Mouse (Mus musculus) stomach, embryonic 15.5 days (tissue): Measurements from ENCODE around the gene Cygb. TPM values are rescaled to one million over a fixed set of nuclear protein-coding genes. Genes with fewer than 3 reads are reported as not detected.

Experiments
- ATAC-seq: fragments of 200-750 bp; cut with Nextera tagmentation; 2 replicates; pipeline ENCODE4 v1.8.0; 2017; ENCODE audit warnings: low read depth, moderate number of reproducible peaks, moderate TSS enrichment; ENCODE audit not compliant: insufficient read depth, low FRiP score
- H3K27ac ChIP-seq: fragments of 300-500 bp; sonication (generic); 2 replicates; pipeline ENCODE4 v1.5.1; 2015; ENCODE audit warnings: mild to moderate bottlenecking, inconsistent platforms
- H3K27me3 ChIP-seq: fragments of 300-500 bp; sonication (generic); replicated peaks from 2 replicates; pipeline ENCODE4 v1.6.1; 2015; ENCODE audit warnings: inconsistent platforms
- H3K36me3 ChIP-seq: fragments of 300-500 bp; sonication (generic); 2 replicates; pipeline ENCODE4 v1.6.1; 2015; ENCODE audit warnings: inconsistent platforms
- H3K4me1 ChIP-seq: fragments of 300-500 bp; sonication (generic); 2 replicates; pipeline ENCODE4 v1.6.1; 2015; ENCODE audit warnings: inconsistent platforms
- H3K4me2 ChIP-seq: fragments of 300-500 bp; sonication (generic); 2 replicates; pipeline ENCODE4 v1.6.1; 2015; ENCODE audit warnings: mild to moderate bottlenecking, inconsistent platforms
- H3K4me3 ChIP-seq: fragments of 300-500 bp; sonication (generic); replicated peaks from 2 replicates; pipeline ENCODE4 v1.5.1; 2015; ENCODE audit warnings: inconsistent platforms
- H3K9ac ChIP-seq: fragments of 300-500 bp; sonication (generic); 2 replicates; pipeline ENCODE4 v1.6.1; 2015; ENCODE audit warnings: inconsistent platforms
- H3K9me3 ChIP-seq: fragments of 300-500 bp; sonication (generic); 2 replicates; pipeline ENCODE4 v1.6.1; 2016; ENCODE audit warnings: inconsistent platforms
- WGBS: fragments of 180-500 bp; shearing (Covaris S2); methylation state at CpG from one replicate; pipeline ENCODE4 v1.1.7; 2015; 5-methylcytosine and 5-hydroxymethylcytosine counted together
- polyA plus RNA-seq: library from polyadenylated mRNA; unstranded; fragments of >200 nt; fragmentation: Nextera tagmentation; extraction: Ambion mirVana; gene quantifications from 2 replicates; pipeline ENCODE4 v1.2.1, GENCODE M21; 2015

Gene Cygb
- polyA plus RNA-seq, 1 experiment from 2014 or later: 16.7 TPM

- no peak overlapping the region for H3K4me2 ChIP-seq
- H3K9ac ChIP-seq: no peak overlapping the region
- no peaks in the 10 kb centered on the region for H3K36me3 ChIP-seq
- WGBS: 44% methylated on average over 8 of the region's 8 CpGs
- no peak for ATAC-seq
- 0 out of 2 replicates have a peak, but pooled peaks cover 9% of the 10 kb centered on the region for H3K27me3 ChIP-seq
- H3K27ac ChIP-seq: no peak overlapping the region
- H3K4me3 ChIP-seq: no peak overlapping the region
- H3K9me3 ChIP-seq: no peaks in the 10 kb centered on the region
- H3K4me1 ChIP-seq: peaks cover 37% of the 10 kb centered on the region
Observed at GRCm38 (mm10) chr11:116661948-116662377, 7.8 kb upstream of the Cygb start.

- H3K9ac ChIP-seq: no peak overlapping the region
- no peaks in the 10 kb centered on the region for H3K36me3 ChIP-seq
- no peaks in the 10 kb centered on the region for H3K9me3 ChIP-seq
- H3K4me3 ChIP-seq: no peak overlapping the region
- no peak overlapping the region for H3K27ac ChIP-seq
- H3K4me2 ChIP-seq: no peak overlapping the region
- H3K27me3 ChIP-seq: 0 out of 2 replicates have a peak, but pooled peaks cover 9% of the 10 kb centered on the region
- ATAC-seq: no peak
- peaks cover 37% of the 10 kb centered on the region for H3K4me1 ChIP-seq
- 42% methylated on average over 13 of the region's 13 CpGs for WGBS
Observed at GRCm38 (mm10) chr11:116661291-116661947, 7.3 kb upstream of the Cygb start.

DNA sequence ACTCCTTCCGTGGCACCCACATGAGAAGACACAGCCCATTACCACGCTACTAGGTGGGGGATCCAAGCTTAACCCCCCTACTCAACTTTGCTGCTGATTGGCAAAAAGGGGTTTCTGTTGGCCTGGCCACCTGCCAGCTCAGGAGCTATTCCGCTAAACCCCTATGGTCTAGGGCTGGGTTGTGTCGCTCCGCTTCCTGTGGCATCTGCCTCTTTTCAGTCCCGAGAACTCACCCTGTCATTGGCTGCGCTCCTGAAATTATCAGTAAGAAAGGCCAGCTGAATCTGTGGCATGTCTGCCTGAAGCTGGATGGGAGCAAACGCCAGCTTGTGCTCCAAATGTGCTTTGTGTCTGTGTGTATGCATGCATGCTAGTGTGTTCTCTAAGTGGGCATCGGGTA, 6.1 kb upstream of the Cygb start:
- no peak overlapping the region for H3K27ac ChIP-seq
- H3K27me3 ChIP-seq: 0 out of 2 replicates have a peak, but pooled peaks cover 9% of the 10 kb centered on the region
- WGBS: 56% methylated on average over 9 of the region's 9 CpGs
- no peak overlapping the region for H3K9ac ChIP-seq
- H3K4me3 ChIP-seq: no peak overlapping the region
- H3K9me3 ChIP-seq: no peaks in the 10 kb centered on the region
- peaks cover 37% of the 10 kb centered on the region for H3K4me1 ChIP-seq
- no peaks in the 10 kb centered on the region for H3K36me3 ChIP-seq
- no peak overlapping the region for H3K4me2 ChIP-seq
- ATAC-seq: no peak

DNA sequence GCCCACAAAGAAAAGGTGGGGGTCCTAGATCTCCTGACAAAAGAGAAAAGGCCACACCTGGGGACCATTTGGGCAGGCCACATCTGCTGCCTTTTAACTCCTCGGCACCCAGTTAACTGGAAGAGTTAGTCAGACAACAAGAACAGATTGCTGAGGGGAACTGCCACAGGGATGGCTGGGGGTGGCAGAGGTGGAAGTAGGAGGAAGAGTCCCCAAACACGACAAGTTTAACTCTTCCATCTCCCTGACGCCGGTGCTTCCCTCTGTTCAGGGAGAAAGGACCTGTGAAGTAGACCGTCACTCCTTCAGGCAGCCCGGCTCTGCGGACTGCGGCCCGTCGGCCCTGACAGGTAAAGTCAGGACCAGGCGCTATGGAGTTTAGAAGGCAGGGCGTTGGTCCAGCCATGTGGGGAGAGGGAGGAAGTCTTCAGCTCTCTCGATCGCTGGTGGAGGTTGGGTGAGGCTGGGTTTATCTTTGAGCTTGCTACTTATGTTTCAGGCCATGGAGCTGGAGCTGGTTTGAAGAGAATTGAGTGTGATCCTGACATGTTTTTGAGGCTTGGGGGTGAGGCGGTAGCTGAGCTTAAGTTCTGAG, 5.0 kb upstream of the Cygb start:
- Histone ChIP-seq H3K27me3 (peaks cover 17% of the 10 kb centered on the region), H3K4me3 (no peak overlapping the region), H3K9me3 (no peaks in the 10 kb centered on the region), H3K36me3 (no peaks in the 10 kb centered on the region), H3K4me1 (peaks cover 43% of the 10 kb centered on the region), H3K4me2 (no peak overlapping the region), H3K9ac (no peak overlapping the region), H3K27ac (no peak overlapping the region)
- 75% methylated on average over 15 of the region's 15 CpGs for WGBS
- ATAC-seq: no peak

GRCm38 (mm10) chr11:116658238-116658637, 4.1 kb upstream of the Cygb start:
- no peak overlapping the region; the same call in 1 of the 2 replicates for H3K9ac ChIP-seq
- 0 out of 2 replicates have a peak overlapping the region, but pooled peaks have one; percentile 59 for H3K4me2 ChIP-seq
- H3K27ac ChIP-seq: peak overlapping the region; percentile 62
- H3K4me3 ChIP-seq: no peak overlapping the region; the same call in 1 of the 2 replicates
- H3K36me3 ChIP-seq: no peaks in the 10 kb centered on the region
- no peaks in the 10 kb centered on the region for H3K9me3 ChIP-seq
- peaks cover 23% of the 10 kb centered on the region for H3K27me3 ChIP-seq
- H3K4me1 ChIP-seq: peaks cover 51% of the 10 kb centered on the region
- no peak for ATAC-seq
- 58% methylated on average over 10 of the region's 10 CpGs for WGBS

GRCm38 (mm10) chr11:116657311-116658223, 3.5 kb upstream of the Cygb start:
- peak overlapping the region; percentile 35 for H3K4me3 ChIP-seq
- H3K36me3 ChIP-seq: no peaks in the 10 kb centered on the region
- peak overlapping the region; percentile 59 for H3K4me2 ChIP-seq
- no peak overlapping the region; the same call in 1 of the 2 replicates for H3K9ac ChIP-seq
- peaks cover 24% of the 10 kb centered on the region for H3K27me3 ChIP-seq
- ATAC-seq: peak; percentile 90
- 16% methylated on average over 21 of the region's 22 CpGs for WGBS
- H3K9me3 ChIP-seq: no peaks in the 10 kb centered on the region
- H3K4me1 ChIP-seq: peaks cover 52% of the 10 kb centered on the region
- peak overlapping the region; percentile 85 for H3K27ac ChIP-seq

DNA sequence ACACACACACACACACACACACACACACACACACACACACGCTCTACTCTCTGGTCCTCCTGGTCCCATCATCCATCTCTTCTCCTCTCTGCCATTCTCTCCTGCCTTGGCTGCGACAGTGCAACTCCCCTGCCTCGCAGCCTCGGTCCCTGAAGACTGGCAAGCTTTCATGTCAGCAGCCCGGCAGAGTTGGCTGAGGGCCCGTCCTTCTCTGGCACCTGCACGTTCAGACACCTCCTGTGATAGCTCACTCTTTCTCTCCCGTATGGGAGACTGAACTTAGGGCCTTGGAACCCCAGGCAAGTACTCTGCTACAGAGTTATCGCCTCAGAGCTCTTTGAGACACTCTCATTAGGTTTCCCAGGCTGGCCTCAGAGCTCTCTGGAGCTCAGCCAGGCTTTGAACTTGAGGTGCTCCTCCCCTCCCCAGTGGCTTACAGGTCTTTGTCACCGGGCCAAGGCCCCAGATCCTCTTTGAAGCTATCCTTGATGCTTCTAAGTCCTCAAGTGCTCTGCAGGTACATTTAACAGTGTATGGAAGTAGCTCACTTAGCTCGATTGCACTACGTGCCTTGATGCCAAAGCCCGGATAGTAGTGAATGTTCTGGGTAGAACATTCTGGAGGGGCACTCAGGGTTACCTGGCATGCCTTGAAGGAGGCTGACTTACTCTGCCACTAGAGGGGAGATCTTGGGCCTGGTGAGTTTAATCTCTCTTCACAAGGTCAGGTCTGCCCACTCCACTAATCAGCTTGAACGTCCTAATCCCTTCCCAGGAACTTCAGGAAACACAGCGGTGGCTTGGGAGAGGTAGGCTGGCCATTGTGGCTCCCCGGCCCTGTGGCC, 2.5 kb upstream of the Cygb start:
- H3K4me3 ChIP-seq: no peak overlapping the region
- H3K4me1 ChIP-seq: peaks cover 47% of the 10 kb centered on the region
- H3K36me3 ChIP-seq: no peaks in the 10 kb centered on the region
- ATAC-seq: no peak
- H3K4me2 ChIP-seq: no peak overlapping the region
- no peak overlapping the region for H3K9ac ChIP-seq
- H3K27me3 ChIP-seq: peaks cover 23% of the 10 kb centered on the region
- no peaks in the 10 kb centered on the region for H3K9me3 ChIP-seq
- 66% methylated on average over 16 of the region's 16 CpGs for WGBS
- no peak overlapping the region for H3K27ac ChIP-seq

DNA sequence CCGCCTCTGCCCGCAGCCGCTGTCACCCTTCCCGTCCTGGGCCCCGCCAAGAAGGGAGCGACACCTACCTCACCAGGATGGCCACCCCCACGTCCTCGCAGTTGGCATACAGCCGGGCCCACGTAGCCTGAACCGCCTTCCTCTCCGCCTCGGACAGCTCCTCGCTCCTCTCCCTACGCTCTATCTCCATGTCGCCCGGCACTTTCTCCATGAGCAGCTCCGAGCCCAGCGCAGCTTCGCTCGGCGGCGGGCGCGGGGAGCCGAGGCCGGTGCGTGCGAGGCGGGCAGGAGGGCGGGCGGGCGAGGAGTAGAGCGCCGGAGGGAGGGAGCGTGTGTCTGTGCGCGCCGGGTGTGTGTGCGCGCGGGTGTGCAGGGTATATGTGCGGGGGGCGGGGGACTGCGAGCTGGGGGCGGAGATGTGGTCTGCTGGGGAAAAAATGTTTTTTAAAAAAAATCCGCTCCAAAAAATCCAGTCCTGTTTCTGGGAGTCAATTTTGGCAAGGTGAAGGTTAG, 348 bp downstream of the Cygb start:
- under 1% methylated on average over 43 of the region's 47 CpGs for WGBS
- peak overlapping the region; percentile 61 for H3K9ac ChIP-seq
- H3K4me1 ChIP-seq: peaks cover 34% of the 10 kb centered on the region
- ATAC-seq: no peak
- H3K36me3 ChIP-seq: no peaks in the 10 kb centered on the region
- no peak overlapping the region for H3K27ac ChIP-seq
- H3K4me2 ChIP-seq: peak overlapping the region; percentile 94
- H3K4me3 ChIP-seq: peak overlapping the region; percentile 56
- no peaks in the 10 kb centered on the region for H3K9me3 ChIP-seq
- H3K27me3 ChIP-seq: peaks cover 27% of the 10 kb centered on the region

GRCm38 (mm10) chr11:116653234-116653633, 879 bp downstream of the Cygb start, which contains the start of gene Prcd:
Gene Prcd, plus strand, starts transcription at chr11:116653534.
- no peak for ATAC-seq
- Histone ChIP-seq H3K9me3 (no peaks in the 10 kb centered on the region), H3K4me1 (peaks cover 39% of the 10 kb centered on the region), H3K27me3 (peaks cover 27% of the 10 kb centered on the region), H3K36me3 (no peaks in the 10 kb centered on the region), H3K4me3 (peak within 1 kb of the TSS; percentile 56), H3K27ac (no peak within 1 kb of the TSS), H3K9ac (peak within 1 kb of the TSS; percentile 61), H3K4me2 (peak within 1 kb of the TSS; percentile 94)
- 3% methylated on average over 10 of the region's 10 CpGs for WGBS

- H3K4me3 ChIP-seq: peak overlapping the region; percentile 56
- 69% methylated on average over 25 of the region's 25 CpGs for WGBS
- no peaks in the 10 kb centered on the region for H3K9me3 ChIP-seq
- peaks cover 27% of the 10 kb centered on the region for H3K27me3 ChIP-seq
- H3K4me2 ChIP-seq: peak overlapping the region; percentile 94
- ATAC-seq: no peak
- no peak overlapping the region; the same call in 1 of the 2 replicates for H3K9ac ChIP-seq
- H3K36me3 ChIP-seq: no peaks in the 10 kb centered on the region
- H3K4me1 ChIP-seq: peaks cover 43% of the 10 kb centered on the region
- H3K27ac ChIP-seq: no peak overlapping the region
Observed at GRCm38 (mm10) chr11:116652330-116653098, 1.6 kb downstream of the Cygb start.
